ENCODE assay signal across 19 mouse cellular contexts in genomic region chr10:126711758-126712157, GRCm38 (mm10).
"Had no signal": no experiment of that assay in that cellular context is flagged by ENCODE, and none has a peak within 500 bp of the region (broad histone marks: within the 10 kb centered on the region; RNA-seq: fewer than 3 reads in every experiment).

No protein-coding gene starts in this region.

- H3K27ac ChIP-seq: kidney, embryonic 15.5 days; left cerebral cortex, adult 2 months; limb, embryonic 13.5 days; liver, embryonic 13.5 days; midbrain, embryonic 12.5 days; midbrain, embryonic 15.5 days; neural tube, embryonic 12.5 days; neural tube, embryonic 15.5 days; stomach, embryonic 15.5 days had no signal

- H3K9me3 ChIP-seq: kidney, embryonic 15.5 days; limb, embryonic 13.5 days; liver, embryonic 13.5 days; midbrain, embryonic 12.5 days; midbrain, embryonic 15.5 days; neural tube, embryonic 12.5 days; neural tube, embryonic 15.5 days; stomach, embryonic 15.5 days had no signal

- H3K4me1 ChIP-seq: kidney, embryonic 15.5 days; liver, embryonic 13.5 days; neural tube, embryonic 12.5 days; stomach, embryonic 15.5 days had no signal

- H3K9ac ChIP-seq: kidney, embryonic 15.5 days; limb, embryonic 13.5 days; liver, embryonic 13.5 days; midbrain, embryonic 12.5 days; midbrain, embryonic 15.5 days; neural tube, embryonic 12.5 days; neural tube, embryonic 15.5 days; stomach, embryonic 15.5 days had no signal

- H3K4me2 ChIP-seq: kidney, embryonic 15.5 days; limb, embryonic 13.5 days; liver, embryonic 13.5 days; midbrain, embryonic 12.5 days; midbrain, embryonic 15.5 days; neural tube, embryonic 12.5 days; neural tube, embryonic 15.5 days; stomach, embryonic 15.5 days had no signal

- H3K27me3 ChIP-seq: kidney, embryonic 15.5 days; limb, embryonic 13.5 days; liver, embryonic 13.5 days; midbrain, embryonic 12.5 days; midbrain, embryonic 15.5 days; neural tube, embryonic 12.5 days; neural tube, embryonic 15.5 days; stomach, embryonic 15.5 days had no signal

- ATAC-seq: midbrain, embryonic 15.5 days had no signal

- DNase-seq: kidney, postnatal 10 days; kidney, postnatal 36 days; layer of hippocampus, postnatal 36 days; liver, embryonic 13.5 days; lung, adult 2 months; lung, postnatal 14 days; lung, postnatal 4 days; retina, postnatal 1 day; right cerebral cortex, postnatal 25 days; spleen, adult 18-20 months; thymus, postnatal 25 days had no signal

- H3K36me3 ChIP-seq: kidney, embryonic 15.5 days; limb, embryonic 13.5 days; liver, embryonic 13.5 days; midbrain, embryonic 12.5 days; midbrain, embryonic 15.5 days; neural tube, embryonic 12.5 days; neural tube, embryonic 15.5 days; stomach, embryonic 15.5 days had no signal

- H3K4me3 ChIP-seq: kidney, embryonic 15.5 days; left cerebral cortex, adult 2 months; limb, embryonic 13.5 days; liver, embryonic 13.5 days; midbrain, embryonic 12.5 days; midbrain, embryonic 15.5 days; neural tube, embryonic 12.5 days; neural tube, embryonic 15.5 days; stomach, embryonic 15.5 days had no signal
